Mouse (Mus musculus) forebrain, embryonic 11.5 days (tissue): ENCODE data around the gene Elk3. TPM values are rescaled to one million over a fixed set of nuclear protein-coding genes. Genes with fewer than 3 reads are reported as not detected.

Experiments used
- ATAC-seq: fragments of 200-750 bp; cut with Nextera tagmentation; replicated peaks from 2 replicates; pipeline ENCODE4 v1.8.0; 2017; ENCODE audit warnings: moderate TSS enrichment; ENCODE audit not compliant: low FRiP score
- DNase-seq: peaks from one replicate; pipeline ENCODE4 v3.0.0-alpha.2; 2017; ENCODE audit warnings: low spot score
- H3K27ac ChIP-seq: fragments of 300-500 bp; sonication (generic); 2 replicates; pipeline ENCODE4 v1.5.1; 2014; ENCODE audit warnings: low read depth, low read length
- H3K27me3 ChIP-seq: fragments of 300-500 bp; sonication (generic); 2 replicates; pipeline ENCODE4 v1.6.1; 2014; ENCODE audit warnings: mild to moderate bottlenecking, low read length, mixed read lengths; ENCODE audit not compliant: control insufficient read depth, insufficient read depth
- H3K36me3 ChIP-seq: fragments of 300-500 bp; sonication (generic); 2 replicates; pipeline ENCODE4 v1.6.1; 2014; ENCODE audit warnings: mild to moderate bottlenecking, low read length, moderate library complexity, mixed read lengths; ENCODE audit not compliant: control insufficient read depth, insufficient read depth
- H3K4me1 ChIP-seq: fragments of 300-500 bp; sonication (generic); replicated peaks from 2 replicates; pipeline ENCODE4 v1.6.1; 2014; ENCODE audit warnings: low read length, mixed read lengths; ENCODE audit not compliant: control insufficient read depth, insufficient read depth
- H3K4me2 ChIP-seq: fragments of 300-500 bp; sonication (generic); 2 replicates; pipeline ENCODE4 v1.6.1; 2014; ENCODE audit warnings: low read depth, mild to moderate bottlenecking, low read length, moderate library complexity, mixed read lengths; ENCODE audit not compliant: severe bottlenecking
- H3K4me3 ChIP-seq: fragments of 300-500 bp; sonication (generic); 2 replicates; pipeline ENCODE4 v1.5.1; 2014; ENCODE audit warnings: low read depth, low read length
- H3K9ac ChIP-seq: fragments of 300-500 bp; sonication (generic); 2 replicates; pipeline ENCODE4 v1.6.1; 2014; ENCODE audit warnings: low read length
- H3K9me3 ChIP-seq: fragments of 300-500 bp; sonication (generic); 2 replicates; pipeline ENCODE4 v1.6.1; 2016; ENCODE audit warnings: low read length, mixed read lengths; ENCODE audit not compliant: control insufficient read depth
- WGBS: fragments of 180-500 bp; shearing (Covaris S2); extraction: QIAGEN DNeasy Blood & Tissue Kit; methylation state at CpG from one replicate; pipeline ENCODE4 v1.1.7; 2014; 5-methylcytosine and 5-hydroxymethylcytosine counted together
- polyA plus RNA-seq: library from polyadenylated mRNA; unstranded; fragments of >200 nt; fragmentation: Nextera tagmentation; extraction: Ambion mirVana; gene quantifications from 2 replicates; pipeline ENCODE4 v1.2.1, GENCODE M21; 2014

Gene Elk3
- polyA plus RNA-seq, 1 experiment from 2014 or later: 16.5 TPM

GRCm38 (mm10) chr10:93325804-93326740 is 15.1 kb upstream of the Elk3 start:
- Histone ChIP-seq H3K27me3 (no peaks in the 10 kb centered on the region), H3K4me3 (no peak overlapping the region), H3K4me2 (no peak overlapping the region), H3K27ac (no peak overlapping the region), H3K9me3 (no peaks in the 10 kb centered on the region), H3K4me1 (no peaks in the 10 kb centered on the region), H3K36me3 (no peaks in the 10 kb centered on the region), H3K9ac (no peak overlapping the region)
- DNase-seq (no peak), ATAC-seq (no peak)
- 81% methylated on average over 12 of the region's 12 CpGs for WGBS

DNA sequence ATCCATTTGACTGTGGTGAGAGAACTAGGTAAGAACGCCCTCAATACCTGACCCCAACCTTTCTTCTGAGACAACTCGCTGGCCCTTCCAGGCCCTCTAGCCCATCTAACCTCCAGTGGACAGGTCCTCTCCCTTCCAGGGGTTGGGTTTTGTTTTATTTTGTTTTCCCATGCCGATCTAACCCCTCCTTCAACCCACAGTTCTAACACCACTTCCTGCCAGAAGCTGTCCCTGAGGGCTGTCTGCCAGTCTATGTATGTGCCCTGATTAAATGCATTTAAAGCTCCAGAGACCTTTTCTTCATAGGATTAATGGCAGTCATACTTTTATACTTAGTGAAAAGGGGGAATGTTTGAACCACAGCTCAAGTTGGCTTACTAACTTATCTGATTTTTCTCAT is 14.4 kb upstream of the Elk3 start:
- Histone ChIP-seq H3K27ac (no peak overlapping the region), H3K4me3 (no peak overlapping the region), H3K4me2 (no peak overlapping the region), H3K27me3 (no peaks in the 10 kb centered on the region), H3K9me3 (no peaks in the 10 kb centered on the region), H3K9ac (no peak overlapping the region), H3K36me3 (no peaks in the 10 kb centered on the region), H3K4me1 (no peaks in the 10 kb centered on the region)
- ATAC-seq (no peak), DNase-seq (no peak)
- WGBS: 79% methylated on average over 3 of the region's 3 CpGs

GRCm38 (mm10) chr10:93324438-93324837 is 13.5 kb upstream of the Elk3 start:
- no peak overlapping the region for H3K4me2 ChIP-seq
- DNase-seq (no peak), ATAC-seq (no peak)
- H3K27me3 ChIP-seq: no peaks in the 10 kb centered on the region
- H3K9ac ChIP-seq: no peak overlapping the region
- H3K27ac ChIP-seq: no peak overlapping the region
- no peak overlapping the region for H3K4me3 ChIP-seq
- H3K4me1 ChIP-seq: no peaks in the 10 kb centered on the region
- H3K36me3 ChIP-seq: no peaks in the 10 kb centered on the region
- no peaks in the 10 kb centered on the region for H3K9me3 ChIP-seq
- 92% methylated on average over 2 of the region's 2 CpGs for WGBS

- no peaks in the 10 kb centered on the region for H3K27me3 ChIP-seq
- no peaks in the 10 kb centered on the region for H3K36me3 ChIP-seq
- ATAC-seq (no peak), DNase-seq (no peak)
- no peak overlapping the region for H3K9ac ChIP-seq
- H3K4me3 ChIP-seq: no peak overlapping the region
- H3K27ac ChIP-seq: no peak overlapping the region
- H3K9me3 ChIP-seq: no peaks in the 10 kb centered on the region
- no peak overlapping the region for H3K4me2 ChIP-seq
- H3K4me1 ChIP-seq: no peaks in the 10 kb centered on the region
- WGBS: 88% methylated on average over 2 of the region's 2 CpGs
These were observed 12.7 kb upstream of the Elk3 start for GRCm38 (mm10) chr10:93323659-93324058.

GRCm38 (mm10) chr10:93321763-93322162 is 10.8 kb upstream of the Elk3 start:
- no peak overlapping the region for H3K27ac ChIP-seq

GRCm38 (mm10) chr10:93320148-93320547 is 9.2 kb upstream of the Elk3 start:
- ATAC-seq (no peak), DNase-seq (no peak)
- Histone ChIP-seq H3K4me3 (no peak overlapping the region), H3K4me1 (no peaks in the 10 kb centered on the region), H3K9ac (no peak overlapping the region), H3K27ac (no peak overlapping the region), H3K27me3 (no peaks in the 10 kb centered on the region), H3K9me3 (no peaks in the 10 kb centered on the region), H3K36me3 (no peaks in the 10 kb centered on the region), H3K4me2 (no peak overlapping the region)
- 75% methylated on average over 4 of the region's 4 CpGs for WGBS

More at GRCm38 (mm10) chr10:93321763-93322162, 10.8 kb upstream of the Elk3 start:
- H3K36me3 ChIP-seq: no peaks in the 10 kb centered on the region
- H3K4me3 ChIP-seq: no peak overlapping the region
- no peak overlapping the region for H3K4me2 ChIP-seq
- no peaks in the 10 kb centered on the region for H3K4me1 ChIP-seq
- no peak overlapping the region for H3K9ac ChIP-seq
- no peaks in the 10 kb centered on the region for H3K27me3 ChIP-seq
- no peaks in the 10 kb centered on the region for H3K9me3 ChIP-seq
- ATAC-seq (no peak), DNase-seq (no peak)

- H3K27me3 ChIP-seq: no peaks in the 10 kb centered on the region
- H3K4me1 ChIP-seq: no peaks in the 10 kb centered on the region
- H3K9ac ChIP-seq: no peak overlapping the region
- no peak overlapping the region for H3K4me3 ChIP-seq
- no peak overlapping the region for H3K27ac ChIP-seq
- H3K36me3 ChIP-seq: no peaks in the 10 kb centered on the region
- no peaks in the 10 kb centered on the region for H3K9me3 ChIP-seq
- DNase-seq: no peak
- WGBS: 83% methylated on average over 7 of the region's 7 CpGs
- no peak for ATAC-seq
- no peak overlapping the region for H3K4me2 ChIP-seq
These were observed 8.7 kb upstream of the Elk3 start for GRCm38 (mm10) chr10:93319526-93320063.

DNA sequence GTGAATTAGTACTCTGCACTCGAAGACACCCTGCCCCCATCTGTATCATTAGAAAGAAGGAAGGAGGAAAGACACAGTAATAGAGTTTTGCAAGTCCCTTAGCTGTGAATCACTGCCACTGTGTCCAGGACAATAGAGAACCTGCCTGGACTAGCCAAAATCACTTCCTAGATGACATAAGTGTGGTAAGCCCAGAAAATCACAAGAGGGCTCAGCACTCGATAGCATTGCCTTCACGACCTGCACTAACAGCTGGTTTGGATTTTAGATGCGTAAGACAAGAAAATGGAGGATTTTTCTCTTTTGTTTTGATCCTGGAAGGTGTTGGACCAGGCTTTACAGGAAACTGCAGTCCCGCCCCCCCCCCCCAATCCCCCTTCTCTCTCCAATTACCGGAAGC is 6.0 kb upstream of the Elk3 start:
- H3K4me3 ChIP-seq: no peak overlapping the region
- no peak overlapping the region for H3K4me2 ChIP-seq
- DNase-seq (no peak), ATAC-seq (no peak)
- WGBS: 65% methylated on average over 6 of the region's 6 CpGs
- H3K27me3 ChIP-seq: peaks cover 2% of the 10 kb centered on the region; the same call in 1 of the 2 replicates
- H3K9ac ChIP-seq: no peak overlapping the region
- H3K36me3 ChIP-seq: no peaks in the 10 kb centered on the region
- no peaks in the 10 kb centered on the region for H3K9me3 ChIP-seq
- H3K27ac ChIP-seq: no peak overlapping the region
- H3K4me1 ChIP-seq: no peaks in the 10 kb centered on the region
